Mouse (Mus musculus) midbrain, postnatal 0 days (tissue): ENCODE data around the gene Arhgap28. TPM values are rescaled to one million over a fixed set of nuclear protein-coding genes. Genes with fewer than 3 reads are reported as not detected.
A peak's percentile ranks its signal among the peaks of the same experiment; 100 is the strongest.

Source experiments
- ATAC-seq: fragments of 200-750 bp; cut with Nextera tagmentation; 2 replicates; pipeline ENCODE4 v1.8.0; 2017; ENCODE audit warnings: moderate number of reproducible peaks, mild to moderate bottlenecking, moderate TSS enrichment, moderate library complexity; ENCODE audit not compliant: low FRiP score
- DNase-seq: peaks from one replicate; pipeline ENCODE4 v3.0.0-alpha.2; 2015; ENCODE audit warnings: low spot score
- H3K27ac ChIP-seq: fragments of 300-500 bp; sonication (generic); 2 replicates; pipeline ENCODE4 v1.5.1; 2014; ENCODE audit warnings: low read depth, mild to moderate bottlenecking, low read length, mixed read lengths
- H3K27me3 ChIP-seq: fragments of 300-500 bp; sonication (generic); 2 replicates; pipeline ENCODE4 v1.6.1; 2014; ENCODE audit warnings: low read length, control low read depth, mixed read lengths; ENCODE audit not compliant: insufficient read depth
- H3K36me3 ChIP-seq: fragments of 300-500 bp; sonication (generic); 2 replicates; pipeline ENCODE4 v1.6.1; 2014; ENCODE audit warnings: low read length, control low read depth, mixed read lengths; ENCODE audit not compliant: insufficient read depth
- H3K4me1 ChIP-seq: fragments of 300-500 bp; sonication (generic); 2 replicates; pipeline ENCODE4 v1.6.1; 2014; ENCODE audit warnings: mild to moderate bottlenecking, control low read depth, antibody characterized with exemption, low read length, mixed read lengths; ENCODE audit not compliant: insufficient read depth
- H3K4me2 ChIP-seq: fragments of 300-500 bp; sonication (generic); 2 replicates; pipeline ENCODE4 v1.6.1; 2014; ENCODE audit warnings: low read depth, mild to moderate bottlenecking, low read length, mixed read lengths; ENCODE audit not compliant: poor library complexity, severe bottlenecking
- H3K4me3 ChIP-seq: fragments of 300-500 bp; sonication (generic); 2 replicates; pipeline ENCODE4 v1.5.1; 2014; ENCODE audit warnings: low read depth, mild to moderate bottlenecking, low read length, moderate library complexity
- H3K9ac ChIP-seq: fragments of 300-500 bp; sonication (generic); replicated peaks from 2 replicates; pipeline ENCODE4 v1.6.1; 2014; ENCODE audit warnings: mild to moderate bottlenecking, low read length, moderate library complexity, mixed read lengths; ENCODE audit not compliant: poor library complexity, severe bottlenecking
- H3K9me3 ChIP-seq: fragments of 300-500 bp; sonication (generic); 2 replicates; pipeline ENCODE4 v1.6.1; 2016; ENCODE audit warnings: low read length, control low read depth
- CTCF ChIP-seq: IDR thresholded peaks from 2 replicates; pipeline ENCODE4 v1.5.1; 2016; ENCODE audit warnings: antibody characterized with exemption, mild to moderate bottlenecking
- WGBS: fragments of 180-500 bp; shearing (Covaris S2); extraction: QIAGEN DNeasy Blood & Tissue Kit; methylation state at CpG from one replicate; pipeline ENCODE4 v1.1.7; 2014; 5-methylcytosine and 5-hydroxymethylcytosine counted together
- polyA plus RNA-seq: library from polyadenylated mRNA; unstranded; fragments of >200 nt; fragmentation: Nextera tagmentation; extraction: Ambion mirVana; gene quantifications from 2 replicates; pipeline ENCODE4 v1.2.1, GENCODE M21; 2015
- total RNA-seq: library from RNA; depleted of rRNA; stranded (reverse); fragments of >200 nt; gene quantifications from 2 replicates; pipeline ENCODE4 v1.2.3, GENCODE M21; 2014

Gene Arhgap28
- total and polyA plus RNA-seq, 2 experiments from 2014 or later = 2.9 to 5.1 TPM

- peak; percentile 24 for DNase-seq
- Histone ChIP-seq H3K9me3 (no peaks in the 10 kb centered on the region), H3K27ac (no peak overlapping the region), H3K4me3 (no peak overlapping the region), H3K27me3 (no peaks in the 10 kb centered on the region), H3K4me2 (no peak overlapping the region), H3K36me3 (no peaks in the 10 kb centered on the region), H3K4me1 (no peaks in the 10 kb centered on the region), H3K9ac (no peak overlapping the region)
- no peak for TF ChIP-seq CTCF
- no peak for ATAC-seq
- 76% methylated on average over 8 of the region's 8 CpGs for WGBS
Measured at GRCm38 (mm10) chr17:67966853-67967540, 36.9 kb downstream of the Arhgap28 start.

GRCm38 (mm10) chr17:67962858-67963257 is 41.1 kb downstream of the Arhgap28 start:
- 92% methylated on average over 6 of the region's 6 CpGs for whole genome bisulfite sequencing
- no peak for ATAC-seq
- TF ChIP-seq CTCF = no peak

DNA sequence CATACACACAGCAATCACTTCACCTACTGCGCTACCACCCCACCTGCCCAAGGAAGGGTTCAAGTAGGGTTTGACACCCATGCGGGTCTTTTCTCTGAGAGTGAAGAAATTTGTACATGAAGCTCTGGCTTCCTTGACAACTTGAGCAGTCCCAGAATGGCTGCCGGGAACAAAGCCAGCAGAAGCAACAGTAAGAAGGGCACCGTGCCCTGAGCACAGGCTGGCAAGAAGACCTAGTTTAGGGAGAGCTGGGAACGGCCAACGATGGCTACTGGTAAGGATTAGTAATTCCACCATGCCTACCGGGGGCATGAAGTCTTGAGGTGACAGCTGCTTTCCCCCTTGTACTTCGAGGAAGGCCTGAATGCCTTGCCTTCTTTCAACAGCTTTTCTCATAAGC is 41.9 kb downstream of the Arhgap28 start:
- no peak for ATAC-seq
- Histone ChIP-seq H3K9me3 (no peaks in the 10 kb centered on the region), H3K27ac (no peak overlapping the region), H3K4me1 (no peaks in the 10 kb centered on the region), H3K9ac (no peak overlapping the region), H3K4me2 (no peak overlapping the region), H3K36me3 (no peaks in the 10 kb centered on the region), H3K27me3 (no peaks in the 10 kb centered on the region), H3K4me3 (no peak overlapping the region)
- no peak for TF ChIP-seq CTCF
- DNase-seq = peak; percentile 60
- 74% methylated on average over 8 of the region's 8 CpGs for WGBS

More at GRCm38 (mm10) chr17:67962858-67963257, 41.1 kb downstream of the Arhgap28 start:
- H3K4me3 ChIP-seq = no peak overlapping the region
- no peaks in the 10 kb centered on the region for H3K9me3 ChIP-seq
- H3K4me2 ChIP-seq = no peak overlapping the region
- no peaks in the 10 kb centered on the region for H3K4me1 ChIP-seq
- no peak overlapping the region for H3K27ac ChIP-seq
- H3K27me3 ChIP-seq = no peaks in the 10 kb centered on the region
- no peaks in the 10 kb centered on the region for H3K36me3 ChIP-seq
- no peak for DNase-seq
- no peak overlapping the region for H3K9ac ChIP-seq

GRCm38 (mm10) chr17:67958909-67959308 is 45.0 kb downstream of the Arhgap28 start:
- H3K4me3 ChIP-seq = no peak overlapping the region
- no peak overlapping the region for H3K9ac ChIP-seq
- no peaks in the 10 kb centered on the region for H3K9me3 ChIP-seq
- H3K4me2 ChIP-seq = no peak overlapping the region
- 93% methylated on average over 7 of the region's 7 CpGs for WGBS
- no peaks in the 10 kb centered on the region for H3K27me3 ChIP-seq
- TF ChIP-seq CTCF = no peak
- ATAC-seq (no peak), DNase-seq (no peak)
- no peak overlapping the region for H3K27ac ChIP-seq
- H3K36me3 ChIP-seq = no peaks in the 10 kb centered on the region
- H3K4me1 ChIP-seq = peaks cover 1% of the 10 kb centered on the region; the same call in 1 of the 2 replicates

DNA sequence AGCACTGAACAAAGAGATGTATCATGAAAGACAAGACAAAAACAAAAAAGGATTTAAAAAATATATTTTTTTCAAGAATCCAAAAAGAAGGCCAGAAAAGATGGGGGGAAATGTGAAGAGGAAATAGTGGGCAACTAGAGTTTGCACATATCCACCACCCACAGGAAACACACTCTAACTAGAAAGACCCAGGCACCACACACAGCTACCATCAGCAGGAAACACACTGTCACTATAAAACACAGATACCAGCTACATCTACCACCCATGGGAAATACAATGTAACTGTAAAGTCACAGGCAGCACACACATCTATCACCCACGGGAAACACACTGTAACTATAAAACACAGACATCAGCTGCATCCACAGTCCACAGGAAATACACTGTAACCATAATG is 46.3 kb downstream of the Arhgap28 start:
- DNase-seq (no peak), ATAC-seq (no peak)
- WGBS = 92% methylated on average over 1 of the region's 1 CpGs
- Histone ChIP-seq H3K36me3 (no peaks in the 10 kb centered on the region), H3K4me3 (no peak overlapping the region), H3K9ac (no peak overlapping the region), H3K4me2 (no peak overlapping the region), H3K27me3 (no peaks in the 10 kb centered on the region), H3K4me1 (peaks cover 2% of the 10 kb centered on the region; the same call in 1 of the 2 replicates), H3K9me3 (no peaks in the 10 kb centered on the region), H3K27ac (no peak overlapping the region)
- TF ChIP-seq CTCF = no peak

DNA sequence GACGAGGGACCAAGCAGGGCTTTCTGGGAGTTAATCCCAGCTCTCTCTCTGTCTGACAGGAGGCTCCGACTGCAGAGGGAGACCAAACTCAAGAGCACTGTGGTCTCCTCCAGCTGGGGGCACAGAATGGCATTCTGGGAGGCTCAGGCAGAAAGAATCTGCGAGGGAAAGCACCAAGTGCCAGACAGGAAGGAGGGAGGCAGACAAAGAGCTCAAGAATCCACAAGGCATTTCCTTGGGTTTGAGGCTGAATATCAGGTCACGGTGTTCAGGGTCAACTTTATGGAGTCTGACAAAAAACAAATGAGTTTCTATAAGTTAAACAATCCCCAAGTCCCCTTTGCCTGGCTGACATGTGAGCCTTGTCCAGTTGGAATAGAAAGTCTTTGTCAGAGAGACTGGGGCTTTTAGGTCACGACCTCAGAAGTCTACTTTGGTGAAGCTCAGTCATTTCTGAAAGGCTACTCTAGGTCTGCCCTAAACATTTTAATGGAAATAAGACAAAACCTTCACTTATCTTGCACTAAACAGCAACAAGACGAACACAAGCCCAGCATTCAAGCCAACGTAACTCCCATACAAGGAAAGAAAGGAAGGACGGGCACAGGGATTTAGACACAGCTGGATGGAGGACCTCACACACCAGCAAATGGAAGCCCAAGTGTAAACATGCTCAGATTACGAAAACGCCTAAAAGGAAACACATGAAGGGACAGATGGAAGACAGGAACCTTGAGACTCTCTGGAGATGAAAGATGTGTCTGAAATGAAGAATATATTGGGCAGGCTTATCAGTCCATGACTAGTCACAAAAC is 47.8 kb downstream of the Arhgap28 start:
- no peak overlapping the region for H3K9ac ChIP-seq
- H3K4me3 ChIP-seq = no peak overlapping the region
- H3K4me1 ChIP-seq = peaks cover 2% of the 10 kb centered on the region; the same call in 1 of the 2 replicates
- no peak overlapping the region for H3K27ac ChIP-seq
- no peak for DNase-seq
- no peaks in the 10 kb centered on the region for H3K36me3 ChIP-seq
- no peak for ATAC-seq
- H3K27me3 ChIP-seq = no peaks in the 10 kb centered on the region
- H3K9me3 ChIP-seq = no peaks in the 10 kb centered on the region
- WGBS = 41% methylated on average over 10 of the region's 10 CpGs
- no peak overlapping the region for H3K4me2 ChIP-seq
- TF ChIP-seq CTCF = no peak
